Mouse (Mus musculus): ENCODE measurements around the gene Psen2. TPM values are rescaled to one million over a fixed set of nuclear protein-coding genes. Genes with fewer than 3 reads are reported as not detected.
A peak's percentile ranks its signal among the peaks of the same experiment; 100 is the strongest.

Psen2 gene
- polyA plus RNA-seq, 1 experiment from 2014 or later = 8.6 TPM

DNA sequence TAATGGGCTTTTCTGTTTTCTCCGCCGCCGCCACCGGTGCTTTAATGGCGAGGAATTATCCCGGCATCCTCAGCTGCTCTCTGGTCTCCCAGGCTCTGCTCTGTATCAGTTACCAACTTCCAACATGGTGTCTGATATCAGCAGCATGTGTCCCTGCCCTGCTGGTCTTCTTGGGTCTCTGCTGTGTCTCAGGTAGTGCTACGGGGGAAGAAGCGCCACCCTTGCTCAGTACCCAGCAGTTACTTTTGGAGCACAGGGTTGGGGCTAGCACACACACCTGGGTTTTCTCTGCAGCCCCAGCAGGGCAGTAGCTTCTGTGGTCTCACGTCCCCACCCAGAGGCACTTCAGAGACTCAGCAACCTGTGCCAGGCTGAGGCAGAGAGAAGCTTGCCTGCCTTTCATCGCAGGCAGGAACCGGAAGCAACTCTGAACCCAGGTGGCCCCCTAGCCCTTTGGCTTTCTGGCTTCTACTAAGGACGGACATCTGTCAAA is 37.0 kb downstream of the Psen2 start:
- 10% methylated on average over 12 of the region's 12 CpGs for WGBS
- Histone ChIP-seq H3K27me3 (replicated peaks; ENCODE audit: control insufficient read depth, insufficient read depth, low read length) (no peaks in the 10 kb centered on the region), H3K4me3 (ENCODE audit: low read depth, low read length) (peak overlapping the region; percentile 41), H3K4me1 (ENCODE audit: control insufficient read depth, insufficient read depth, low read length) (no peaks in the 10 kb centered on the region; the same call in 1 of the 2 replicates), H3K9me3 (replicated peaks; ENCODE audit: control insufficient read depth, low read length) (0 out of 2 replicates have a peak, but pooled peaks cover 4% of the 10 kb centered on the region), H3K9ac (ENCODE audit: low read length) (peak overlapping the region; percentile 60), H3K36me3 (ENCODE audit: control insufficient read depth, insufficient read depth, low read length) (no peaks in the 10 kb centered on the region), H3K27ac (ENCODE audit: low read depth, low read length) (peak overlapping the region; percentile 33; the same call in 1 of the 2 replicates), H3K4me2 (ENCODE audit: low read length) (peak overlapping the region; percentile 74)
- peak; percentile 74 for ATAC-seq
- peak; percentile 44 for DNase-seq (ENCODE audit: low spot score)

DNA sequence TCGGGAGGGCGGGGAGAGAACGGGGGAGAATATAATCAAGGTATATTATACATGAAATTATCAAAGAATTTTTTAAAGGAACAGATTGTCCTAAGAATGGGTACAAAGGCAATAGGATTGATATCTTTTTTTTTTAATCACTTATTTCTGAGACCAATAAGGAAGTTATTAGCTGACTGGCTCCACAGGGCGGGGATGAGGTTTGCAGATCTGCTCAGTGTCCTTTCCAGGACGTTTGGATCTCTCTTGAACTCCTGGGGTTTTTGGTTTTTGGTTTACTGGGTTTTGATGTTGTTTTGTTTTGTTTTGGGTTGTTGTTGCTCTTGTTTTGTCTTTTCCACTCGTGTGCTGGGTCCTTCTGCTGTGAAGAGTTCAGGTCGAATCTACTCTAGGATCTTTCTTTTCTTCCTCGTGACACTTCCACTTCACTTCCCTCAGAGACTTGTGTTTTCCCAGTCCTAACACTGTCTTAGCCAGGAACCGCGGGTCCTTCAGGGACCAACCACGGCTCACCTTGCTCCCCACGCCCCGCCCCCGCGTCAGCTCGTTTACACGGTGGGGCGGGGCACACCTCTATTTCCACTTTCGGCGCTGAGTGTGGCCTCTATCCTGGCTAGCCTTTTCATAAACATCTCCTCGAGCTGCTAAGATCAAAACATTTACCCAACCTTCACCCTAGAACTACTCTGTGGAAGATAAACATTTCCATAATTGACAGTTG is 37.6 kb downstream of the Psen2 start:
- H3K4me3 ChIP-seq (ENCODE audit: low read depth, low read length) = peak overlapping the region; percentile 41
- 0 out of 2 replicates have a peak, but pooled peaks cover 4% of the 10 kb centered on the region for H3K9me3 ChIP-seq (replicated peaks; ENCODE audit: control insufficient read depth, low read length)
- H3K4me1 ChIP-seq (ENCODE audit: control insufficient read depth, insufficient read depth, low read length) = no peaks in the 10 kb centered on the region; the same call in 1 of the 2 replicates
- WGBS = 14% methylated on average over 21 of the region's 21 CpGs
- DNase-seq (ENCODE audit: low spot score) (peak; percentile 67), ATAC-seq (peak; percentile 87)
- peak overlapping the region; percentile 74 for H3K4me2 ChIP-seq (ENCODE audit: low read length)
- H3K27me3 ChIP-seq (replicated peaks; ENCODE audit: control insufficient read depth, insufficient read depth, low read length) = no peaks in the 10 kb centered on the region
- 0 out of 2 replicates have a peak overlapping the region, but pooled peaks have one; percentile 33 for H3K27ac ChIP-seq (ENCODE audit: low read depth, low read length)
- H3K36me3 ChIP-seq (ENCODE audit: control insufficient read depth, insufficient read depth, low read length) = no peaks in the 10 kb centered on the region
- peak overlapping the region; percentile 60 for H3K9ac ChIP-seq (ENCODE audit: low read length)

DNA sequence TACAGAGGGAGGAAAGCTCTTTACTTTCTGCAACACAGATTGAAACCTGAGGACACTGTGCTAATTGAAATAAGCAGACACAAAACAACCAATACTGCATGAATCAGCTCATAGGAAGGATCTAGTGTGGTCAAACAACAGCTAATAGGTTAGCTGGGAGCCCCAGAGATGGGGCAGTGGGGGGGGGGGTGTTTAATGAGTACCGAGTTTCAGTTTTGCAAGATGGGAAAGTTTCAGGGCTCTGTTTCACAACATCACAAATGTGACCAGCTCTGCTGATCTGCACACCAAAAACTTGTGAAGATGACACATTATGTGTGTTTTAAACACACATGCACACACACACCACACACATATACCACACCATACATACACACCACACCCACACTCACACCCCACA is 41.2 kb downstream of the Psen2 start:
- no peaks in the 10 kb centered on the region for H3K9me3 ChIP-seq (replicated peaks; ENCODE audit: control insufficient read depth, low read length)
- no peaks in the 10 kb centered on the region for H3K27me3 ChIP-seq (replicated peaks; ENCODE audit: control insufficient read depth, insufficient read depth, low read length)
- H3K9ac ChIP-seq (ENCODE audit: low read length) = no peak overlapping the region
- no peak overlapping the region for H3K27ac ChIP-seq (ENCODE audit: low read depth, low read length)
- no peak overlapping the region for H3K4me3 ChIP-seq (ENCODE audit: low read depth, low read length)
- no peak for ATAC-seq
- 89% methylated on average over 1 of the region's 1 CpGs for WGBS
- DNase-seq (ENCODE audit: low spot score) = no peak
- no peak overlapping the region for H3K4me2 ChIP-seq (ENCODE audit: low read length)
- no peaks in the 10 kb centered on the region; the same call in 1 of the 2 replicates for H3K4me1 ChIP-seq (ENCODE audit: control insufficient read depth, insufficient read depth, low read length)
- no peaks in the 10 kb centered on the region for H3K36me3 ChIP-seq (ENCODE audit: control insufficient read depth, insufficient read depth, low read length)

DNA sequence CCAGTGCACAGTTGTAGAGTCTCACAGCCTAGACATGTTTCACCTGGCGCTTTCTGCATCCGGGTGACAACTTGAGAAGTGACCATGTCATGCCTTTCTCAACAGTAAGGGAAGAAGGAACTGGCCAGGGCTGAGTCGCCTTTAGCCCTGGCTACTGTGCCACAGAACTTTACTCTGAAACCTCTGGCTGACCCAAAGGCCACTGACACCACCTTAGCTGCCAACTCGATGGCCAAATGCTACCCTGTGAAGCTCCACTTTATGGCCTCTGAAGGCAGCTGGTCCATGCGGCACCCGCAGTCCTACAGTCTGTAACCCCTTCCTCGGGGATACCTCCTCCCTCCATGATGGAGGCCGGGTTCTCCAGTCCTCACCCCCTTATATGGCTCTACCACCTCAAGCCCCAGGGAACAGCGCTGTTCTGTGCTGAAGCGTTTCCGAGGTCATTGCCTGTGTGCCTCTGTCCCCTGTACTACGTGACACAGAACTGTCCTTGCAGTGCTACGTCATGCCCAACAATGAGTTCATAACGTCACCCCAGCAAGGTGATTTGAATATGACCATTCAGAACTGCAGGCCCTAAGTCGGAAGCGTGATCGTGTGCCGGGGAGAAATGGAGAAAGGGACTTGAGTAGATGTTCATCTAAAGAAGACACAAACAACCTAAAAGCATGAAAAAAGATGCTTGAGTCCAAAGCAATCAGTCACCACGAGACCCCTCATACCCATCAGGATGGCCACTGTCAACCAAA is 42.3 kb downstream of the Psen2 start:
- 88% methylated on average over 19 of the region's 19 CpGs for WGBS
- no peak overlapping the region for H3K9ac ChIP-seq (ENCODE audit: low read length)
- no peaks in the 10 kb centered on the region for H3K36me3 ChIP-seq (ENCODE audit: control insufficient read depth, insufficient read depth, low read length)
- DNase-seq (ENCODE audit: low spot score) (no peak), ATAC-seq (no peak)
- no peak overlapping the region for H3K4me2 ChIP-seq (ENCODE audit: low read length)
- no peak overlapping the region for H3K27ac ChIP-seq (ENCODE audit: low read depth, low read length)
- H3K4me3 ChIP-seq (ENCODE audit: low read depth, low read length) = no peak overlapping the region
- no peaks in the 10 kb centered on the region; the same call in 1 of the 2 replicates for H3K4me1 ChIP-seq (ENCODE audit: control insufficient read depth, insufficient read depth, low read length)
- no peaks in the 10 kb centered on the region for H3K9me3 ChIP-seq (replicated peaks; ENCODE audit: control insufficient read depth, low read length)
- H3K27me3 ChIP-seq (replicated peaks; ENCODE audit: control insufficient read depth, insufficient read depth, low read length) = no peaks in the 10 kb centered on the region

DNA sequence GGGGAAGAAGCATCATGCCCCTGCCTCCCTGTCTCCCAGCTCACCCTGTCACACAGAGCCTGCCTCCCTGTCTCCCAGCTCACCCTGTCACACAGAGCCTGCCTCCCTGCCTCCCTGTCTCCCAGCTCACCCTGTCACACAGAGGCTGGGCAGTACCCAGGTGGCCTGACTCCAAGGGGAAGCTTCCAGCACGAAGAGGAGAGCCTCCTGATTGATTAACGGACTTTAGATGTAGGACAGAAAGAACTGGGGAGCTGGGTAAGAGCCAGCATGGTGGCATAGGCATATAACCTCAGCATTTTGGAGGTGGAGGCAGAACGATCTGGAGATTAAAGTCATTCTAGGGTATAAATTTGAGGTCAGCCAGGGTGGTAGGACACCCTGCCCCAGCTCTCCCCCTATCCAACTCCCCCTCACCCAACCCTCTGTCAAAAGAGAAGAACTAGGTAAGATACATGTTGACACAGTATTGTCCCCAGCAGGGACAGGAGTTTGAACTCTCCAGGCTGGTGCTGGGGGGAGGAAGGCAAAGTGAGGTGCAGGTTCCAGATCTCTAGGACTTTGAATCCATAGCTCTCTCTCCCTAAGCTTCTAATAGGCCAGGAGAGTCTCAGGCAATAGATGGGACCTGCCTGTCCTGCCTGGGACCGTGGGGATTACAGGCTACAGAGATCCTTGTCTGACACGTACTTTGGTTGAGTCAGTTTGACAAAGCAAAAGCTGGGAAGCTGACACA is 46.5 kb downstream of the Psen2 start:
- no peak overlapping the region for H3K9ac ChIP-seq (ENCODE audit: low read length)
- H3K9me3 ChIP-seq (replicated peaks; ENCODE audit: control insufficient read depth, low read length) = no peaks in the 10 kb centered on the region
- no peak overlapping the region for H3K27ac ChIP-seq (ENCODE audit: low read depth, low read length)

DNA sequence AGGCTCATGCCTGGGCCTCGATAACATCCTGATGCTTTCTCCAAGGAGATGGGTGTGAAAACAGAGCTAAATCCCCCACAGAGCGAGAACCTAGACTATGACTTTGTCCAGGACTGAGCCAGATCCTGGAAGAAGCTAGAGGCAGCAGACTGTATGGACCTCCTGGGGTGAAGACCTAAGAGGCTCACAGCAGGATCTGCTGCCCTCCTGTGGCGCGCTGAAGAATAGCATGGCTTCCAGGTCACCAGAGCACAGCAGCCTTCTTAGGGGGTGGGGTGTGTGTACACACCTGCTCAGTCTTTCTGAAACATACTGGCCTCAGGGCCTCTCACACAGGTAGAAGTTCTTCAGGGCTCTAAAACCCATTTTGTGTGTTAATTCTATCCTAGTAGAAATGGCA is 48.2 kb downstream of the Psen2 start:
- Histone ChIP-seq H3K9me3 (replicated peaks; ENCODE audit: control insufficient read depth, low read length) (no peaks in the 10 kb centered on the region), H3K4me3 (ENCODE audit: low read depth, low read length) (no peak overlapping the region), H3K27me3 (replicated peaks; ENCODE audit: control insufficient read depth, insufficient read depth, low read length) (no peaks in the 10 kb centered on the region), H3K36me3 (ENCODE audit: control insufficient read depth, insufficient read depth, low read length) (no peaks in the 10 kb centered on the region), H3K4me1 (ENCODE audit: control insufficient read depth, insufficient read depth, low read length) (no peaks in the 10 kb centered on the region), H3K9ac (ENCODE audit: low read length) (no peak overlapping the region), H3K4me2 (ENCODE audit: low read length) (no peak overlapping the region), H3K27ac (ENCODE audit: low read depth, low read length) (no peak overlapping the region)
- DNase-seq (ENCODE audit: low spot score) (peak; percentile 76), ATAC-seq (peak; percentile 42; the same call in 1 of the 2 replicates)
- WGBS = 21% methylated on average over 4 of the region's 4 CpGs

More for the DNA sequence above, 46.5 kb downstream of the Psen2 start:
- ATAC-seq (no peak), DNase-seq (ENCODE audit: low spot score) (no peak)
- Histone ChIP-seq H3K4me3 (ENCODE audit: low read depth, low read length) (no peak overlapping the region), H3K4me2 (ENCODE audit: low read length) (no peak overlapping the region), H3K36me3 (ENCODE audit: control insufficient read depth, insufficient read depth, low read length) (no peaks in the 10 kb centered on the region), H3K4me1 (ENCODE audit: control insufficient read depth, insufficient read depth, low read length) (no peaks in the 10 kb centered on the region), H3K27me3 (replicated peaks; ENCODE audit: control insufficient read depth, insufficient read depth, low read length) (no peaks in the 10 kb centered on the region)
- WGBS = 68% methylated on average over 5 of the region's 5 CpGs

DNA sequence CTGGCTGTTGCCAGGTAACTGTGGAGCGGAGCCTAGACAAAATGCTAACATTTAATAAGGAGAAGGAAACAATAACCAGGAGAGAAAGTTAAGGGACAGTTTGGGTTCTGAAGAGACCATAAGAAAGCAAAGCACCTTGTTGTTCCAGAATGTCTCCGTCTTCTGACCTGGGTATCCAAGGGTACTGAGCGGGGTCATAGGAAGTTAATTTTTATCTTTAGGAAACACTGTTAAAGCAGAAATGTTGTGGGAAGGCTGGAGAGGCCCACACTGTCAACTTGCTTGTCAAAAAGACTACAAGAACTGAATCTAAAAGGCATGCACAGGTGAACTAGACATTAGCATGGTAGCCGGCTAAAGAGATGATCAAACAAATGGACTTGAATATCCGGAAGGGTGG is 50.3 kb downstream of the Psen2 start:
- ATAC-seq (no peak), DNase-seq (ENCODE audit: low spot score) (no peak)
- Histone ChIP-seq H3K9ac (ENCODE audit: low read length) (no peak overlapping the region), H3K27ac (ENCODE audit: low read depth, low read length) (no peak overlapping the region), H3K9me3 (replicated peaks; ENCODE audit: control insufficient read depth, low read length) (no peaks in the 10 kb centered on the region), H3K4me2 (ENCODE audit: low read length) (no peak overlapping the region), H3K4me1 (ENCODE audit: control insufficient read depth, insufficient read depth, low read length) (no peaks in the 10 kb centered on the region), H3K27me3 (replicated peaks; ENCODE audit: control insufficient read depth, insufficient read depth, low read length) (no peaks in the 10 kb centered on the region), H3K4me3 (ENCODE audit: low read depth, low read length) (no peak overlapping the region), H3K36me3 (ENCODE audit: control insufficient read depth, insufficient read depth, low read length) (no peaks in the 10 kb centered on the region)
- WGBS = 97% methylated on average over 5 of the region's 5 CpGs

DNA sequence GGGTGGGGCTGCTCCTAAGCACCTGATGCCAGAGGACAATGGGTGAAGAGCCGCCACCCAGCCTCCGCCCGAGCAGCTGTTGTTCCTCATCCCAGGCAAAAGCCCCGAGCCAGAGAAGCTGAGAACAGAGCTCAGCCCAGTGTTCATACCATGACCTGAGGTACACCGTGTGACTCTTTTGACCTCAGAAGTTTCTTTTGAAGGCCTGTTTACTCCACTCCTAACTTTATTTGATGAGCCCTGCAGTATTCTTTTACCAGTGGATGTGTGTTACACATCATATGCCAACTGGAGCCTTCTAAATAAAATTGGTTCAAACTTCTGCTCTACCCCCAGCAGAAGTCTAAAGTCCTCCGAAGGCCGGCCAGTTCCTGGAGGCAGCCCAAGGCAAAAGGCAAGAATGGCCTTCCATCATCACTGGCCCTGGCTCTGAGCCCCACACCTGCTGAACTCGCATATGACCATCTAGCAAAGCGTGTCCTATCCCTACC is 52.4 kb downstream of the Psen2 start:
- no peaks in the 10 kb centered on the region for H3K4me1 ChIP-seq (ENCODE audit: control insufficient read depth, insufficient read depth, low read length)
- DNase-seq (ENCODE audit: low spot score) = no peak
- no peak for ATAC-seq
- WGBS = 85% methylated on average over 9 of the region's 9 CpGs
- no peaks in the 10 kb centered on the region for H3K9me3 ChIP-seq (replicated peaks; ENCODE audit: control insufficient read depth, low read length)
- H3K4me3 ChIP-seq (ENCODE audit: low read depth, low read length) = no peak overlapping the region
- H3K4me2 ChIP-seq (ENCODE audit: low read length) = no peak overlapping the region
- no peak overlapping the region for H3K27ac ChIP-seq (ENCODE audit: low read depth, low read length)
- H3K27me3 ChIP-seq (replicated peaks; ENCODE audit: control insufficient read depth, insufficient read depth, low read length) = no peaks in the 10 kb centered on the region
- H3K36me3 ChIP-seq (ENCODE audit: control insufficient read depth, insufficient read depth, low read length) = no peaks in the 10 kb centered on the region
- H3K9ac ChIP-seq (ENCODE audit: low read length) = no peak overlapping the region
